Mouse (Mus musculus) ES-Bruce4 (cell line): Measurements from ENCODE around the gene Heg1. TPM values are rescaled to one million over a fixed set of nuclear protein-coding genes. Genes with fewer than 3 reads are reported as not detected.

Experiments
- H3K27ac ChIP-seq: 2 replicates; pipeline ENCODE4 v1.5.1; 2012; ENCODE audit warnings: low read length, inconsistent platforms; ENCODE audit not compliant: insufficient read depth
- H3K27me3 ChIP-seq: 2 replicates; pipeline ENCODE4 v1.6.1; 2012; ENCODE audit warnings: mild to moderate bottlenecking, low read length, inconsistent platforms; ENCODE audit not compliant: control insufficient read depth, poor library complexity, insufficient read depth, severe bottlenecking
- H3K36me3 ChIP-seq: 2 replicates; pipeline ENCODE4 v1.6.1; 2012; ENCODE audit warnings: inconsistent platforms, mild to moderate bottlenecking, low read length, moderate library complexity; ENCODE audit not compliant: control insufficient read depth, poor library complexity, insufficient read depth, severe bottlenecking
- H3K4me1 ChIP-seq: one replicate; pipeline ENCODE4 v1.8.1; 2011; ENCODE audit warnings: low read length; ENCODE audit not compliant: control insufficient read depth, insufficient read depth
- H3K4me3 ChIP-seq: 2 replicates; pipeline ENCODE4 v1.5.1; 2011; ENCODE audit warnings: low read depth, mild to moderate bottlenecking, low read length
- H3K9ac ChIP-seq: 2 replicates; pipeline ENCODE4 v1.6.1; 2012; ENCODE audit warnings: low read depth, mild to moderate bottlenecking, inconsistent platforms; ENCODE audit not compliant: poor library complexity, severe bottlenecking
- H3K9me3 ChIP-seq: replicated peaks from 2 replicates; pipeline ENCODE4 v1.6.1; 2012; ENCODE audit warnings: mild to moderate bottlenecking, low read length, inconsistent platforms; ENCODE audit not compliant: control insufficient read depth, poor library complexity, insufficient read depth, severe bottlenecking
- CTCF ChIP-seq: IDR thresholded peaks from one replicate; pipeline ENCODE4 v1.8.1; 2011; ENCODE audit warnings: low read depth, low read length
- EP300 ChIP-seq: IDR thresholded peaks from 2 replicates; pipeline ENCODE4 v1.6.1; 2011; ENCODE audit warnings: low read depth, low read length; ENCODE audit not compliant: insufficient read depth
- POLR2A ChIP-seq: IDR thresholded peaks from one replicate; pipeline ENCODE4 v1.8.1; 2011; ENCODE audit warnings: low read length; ENCODE audit not compliant: insufficient read depth
- polyA plus RNA-seq: library from polyadenylated mRNA; stranded (reverse); fragments of >200 nt; gene quantifications from 2 replicates; pipeline ENCODE4 v1.2.4, GENCODE M21; 2011; ENCODE audit warnings: low read depth; ENCODE audit not compliant: missing spikeins, insufficient read depth, insufficient read length

Gene Heg1
- polyA plus RNA-seq, 1 experiment: 21.7 TPM

- no peak overlapping the region for H3K4me3 ChIP-seq
- H3K36me3 ChIP-seq: no peaks in the 10 kb centered on the region
- no peaks in the 10 kb centered on the region for H3K27me3 ChIP-seq
- peaks cover 2% of the 10 kb centered on the region for H3K4me1 ChIP-seq
- TF ChIP-seq CTCF (no peak), EP300 (no peak), POLR2A (no peak)
- no peak overlapping the region for H3K27ac ChIP-seq
- H3K9me3 ChIP-seq: no peaks in the 10 kb centered on the region
- H3K9ac ChIP-seq: no peak overlapping the region
Measured at GRCm38 (mm10) chr16:33760996-33761395, 76.8 kb downstream of the Heg1 start.

GRCm38 (mm10) chr16:33764501-33765193 lies 80.5 kb downstream of the Heg1 start:
- no peaks in the 10 kb centered on the region for H3K36me3 ChIP-seq
- H3K4me1 ChIP-seq: no peaks in the 10 kb centered on the region
- no peak overlapping the region for H3K4me3 ChIP-seq
- no peak overlapping the region for H3K9ac ChIP-seq
- TF ChIP-seq CTCF (no peak), POLR2A (no peak), EP300 (no peak)
- no peaks in the 10 kb centered on the region for H3K27me3 ChIP-seq
- H3K9me3 ChIP-seq: no peaks in the 10 kb centered on the region
- no peak overlapping the region for H3K27ac ChIP-seq

- Histone ChIP-seq H3K27ac (no peak overlapping the region), H3K36me3 (no peaks in the 10 kb centered on the region), H3K27me3 (no peaks in the 10 kb centered on the region), H3K4me3 (no peak overlapping the region), H3K9ac (no peak overlapping the region), H3K4me1 (no peaks in the 10 kb centered on the region), H3K9me3 (no peaks in the 10 kb centered on the region)
- TF ChIP-seq POLR2A: no peak
- no peak for TF ChIP-seq CTCF
Measured at GRCm38 (mm10) chr16:33765477-33765876, 81.3 kb downstream of the Heg1 start.

GRCm38 (mm10) chr16:33766309-33766708 lies 82.1 kb downstream of the Heg1 start:
- H3K4me3 ChIP-seq: peak overlapping the region; percentile 25

GRCm38 (mm10) chr16:33766757-33767156 lies 82.6 kb downstream of the Heg1 start:
- no peak overlapping the region for H3K9ac ChIP-seq
- no peaks in the 10 kb centered on the region for H3K9me3 ChIP-seq
- no peaks in the 10 kb centered on the region for H3K27me3 ChIP-seq
- H3K4me1 ChIP-seq: no peaks in the 10 kb centered on the region
- H3K36me3 ChIP-seq: no peaks in the 10 kb centered on the region
- peak overlapping the region; percentile 25 for H3K4me3 ChIP-seq
- no peak overlapping the region for H3K27ac ChIP-seq
- TF ChIP-seq EP300: no peak
- TF ChIP-seq POLR2A: no peak
- TF ChIP-seq CTCF: no peak

More at GRCm38 (mm10) chr16:33766309-33766708, 82.1 kb downstream of the Heg1 start:
- no peaks in the 10 kb centered on the region for H3K4me1 ChIP-seq
- TF ChIP-seq CTCF: no peak
- no peak for TF ChIP-seq EP300
- TF ChIP-seq POLR2A: no peak
- H3K36me3 ChIP-seq: no peaks in the 10 kb centered on the region
- H3K27ac ChIP-seq: no peak overlapping the region
- H3K27me3 ChIP-seq: no peaks in the 10 kb centered on the region
- H3K9me3 ChIP-seq: no peaks in the 10 kb centered on the region
- H3K9ac ChIP-seq: no peak overlapping the region

GRCm38 (mm10) chr16:33768491-33769278 lies 84.5 kb downstream of the Heg1 start:
- no peak for TF ChIP-seq EP300
- TF ChIP-seq POLR2A: no peak
- no peak for TF ChIP-seq CTCF
- Histone ChIP-seq H3K27ac (no peak overlapping the region), H3K36me3 (no peaks in the 10 kb centered on the region), H3K4me3 (no peak overlapping the region), H3K9ac (no peak overlapping the region), H3K4me1 (no peaks in the 10 kb centered on the region), H3K27me3 (no peaks in the 10 kb centered on the region), H3K9me3 (no peaks in the 10 kb centered on the region)
